Mouse (Mus musculus): ENCODE data around the gene Spc24. TPM values are rescaled to one million over a fixed set of nuclear protein-coding genes. Genes with fewer than 3 reads are reported as not detected.

Gene Spc24
- polyA plus RNA-seq (2015; fragmentation: Nextera tagmentation; extraction: Ambion mirVana) = 32.7 and 36.5 TPM in 2 replicates

GRCm38 (mm10) chr9:21760155-21761088, at the start of gene Spc24:
Gene Spc24, minus strand, starts transcription at chr9:21760303.

GRCm38 (mm10) chr9:21798345-21799009, 38.4 kb upstream of the Spc24 start, which contains the start of gene Kank2:
Gene Kank2, minus strand, starts transcription at chr9:21798744.

GRCm38 (mm10) chr9:21723377-21724146, 36.5 kb downstream of the Spc24 start, which contains the start of gene Ldlr:
Gene Ldlr, plus strand, starts transcription at chr9:21723483.

Small RNAs within 50 kb of the gene (microRNA-seq; reads per million reads assigned to microRNA genes)
- 6.0 reads per million, percentile 9 among the genes with 10 or more reads in this experiment for gene Mir7083 (ENCODE audit: borderline replicate concordance, insufficient number of aligned reads)

Other genes starting within 250 kb of the Spc24 start
- 4.2 and 5.2 TPM in 2 replicates for gene AB124611, start 234.1 kb downstream of the Spc24 start, polyA plus RNA-seq (2015; fragmentation: Nextera tagmentation; extraction: Ambion mirVana)
- gene Carm1, start 213.4 kb downstream of the Spc24 start, polyA plus RNA-seq (2015; fragmentation: Nextera tagmentation; extraction: Ambion mirVana) = 19.9 and 21.3 TPM in 2 replicates
- 25.3 and 35.5 TPM in 2 replicates for gene Timm29, start 167.6 kb downstream of the Spc24 start, polyA plus RNA-seq (2015; fragmentation: Nextera tagmentation; extraction: Ambion mirVana)
- gene Yipf2, start 167.5 kb downstream of the Spc24 start, polyA plus RNA-seq (2015; fragmentation: Nextera tagmentation; extraction: Ambion mirVana) = 28.5 and 47.1 TPM in 2 replicates
- 29.2 and 31.9 TPM in 2 replicates for gene Smarca4, start 144.1 kb downstream of the Spc24 start, polyA plus RNA-seq (2015; fragmentation: Nextera tagmentation; extraction: Ambion mirVana)
- 15.1 and 16.6 TPM in 2 replicates for gene Ldlr, start 36.8 kb downstream of the Spc24 start, polyA plus RNA-seq (2015; fragmentation: Nextera tagmentation; extraction: Ambion mirVana)
- 16.6 and 16.7 TPM in 2 replicates for gene Kank2, start 38.4 kb upstream of the Spc24 start, polyA plus RNA-seq (2015; fragmentation: Nextera tagmentation; extraction: Ambion mirVana)
- gene Angptl8, start 75.2 kb upstream of the Spc24 start, polyA plus RNA-seq (2015; fragmentation: Nextera tagmentation; extraction: Ambion mirVana) = 2.5 and 5.4 TPM in 2 replicates
- 13.4 and 19.5 TPM in 2 replicates for gene Dock6, start 92.3 kb upstream of the Spc24 start, polyA plus RNA-seq (2015; fragmentation: Nextera tagmentation; extraction: Ambion mirVana)
- gene Rab3d, start 157.9 kb upstream of the Spc24 start, polyA plus RNA-seq (2015; fragmentation: Nextera tagmentation; extraction: Ambion mirVana) = 29.0 and 42.6 TPM in 2 replicates
- 2.9 and 5.4 TPM in 2 replicates for gene Ccdc159, start 167.2 kb upstream of the Spc24 start, polyA plus RNA-seq (2015; fragmentation: Nextera tagmentation; extraction: Ambion mirVana)
- 823 and 878 TPM in 2 replicates for gene Tmem205, start 167.3 kb upstream of the Spc24 start, polyA plus RNA-seq (2015; fragmentation: Nextera tagmentation; extraction: Ambion mirVana)
- gene Plppr2, start 176.7 kb upstream of the Spc24 start, polyA plus RNA-seq (2015; fragmentation: Nextera tagmentation; extraction: Ambion mirVana) = 23.0 and 26.2 TPM in 2 replicates
- 4.9 and 7.5 TPM in 2 replicates for gene Swsap1, start 195.5 kb upstream of the Spc24 start, polyA plus RNA-seq (2015; fragmentation: Nextera tagmentation; extraction: Ambion mirVana)
- 4.9 and 11.3 TPM in 2 replicates for gene Epor, start 203.2 kb upstream of the Spc24 start, polyA plus RNA-seq (2015; fragmentation: Nextera tagmentation; extraction: Ambion mirVana)
- gene Rgl3, start 229.1 kb upstream of the Spc24 start, polyA plus RNA-seq (2015; fragmentation: Nextera tagmentation; extraction: Ambion mirVana) = 6.7 and 26.1 TPM in 2 replicates
- gene Ccdc151, start 242.3 kb upstream of the Spc24 start, polyA plus RNA-seq (2015; fragmentation: Nextera tagmentation; extraction: Ambion mirVana) = 0.99 and 2.6 TPM in 2 replicates
- gene Prkcsh, start 242.5 kb upstream of the Spc24 start, polyA plus RNA-seq (2015; fragmentation: Nextera tagmentation; extraction: Ambion mirVana) = 58.7 and 85.9 TPM in 2 replicates